Mouse (Mus musculus): ENCODE measurements around the gene Vmn1r218. TPM values are rescaled to one million over a fixed set of nuclear protein-coding genes. Genes with fewer than 3 reads are reported as not detected.
"Not testable (repeated sequence)": the region's sequence is repeated elsewhere in the genome, so short reads cannot be mapped to it uniquely, and the experiment has no call there.

Vmn1r218 gene
- total RNA-seq (2018; cell fraction: chromatin; rRNA removed): not detected
- not detected for total RNA-seq (2018; cell fraction: cytosol; rRNA removed)
- not detected for total RNA-seq (2018; cell fraction: nucleus; rRNA removed)
- polyA plus RNA-seq (2018): not detected in 3 replicates

- Histone ChIP-seq H3K36me3 (ENCODE audit: inconsistent target) (no peaks in the 10 kb centered on the region), H3K79me2 (ENCODE audit: inconsistent target) (no peaks in the 10 kb centered on the region), H3K27ac (no peak within 1 kb of the TSS), H3K4me3 (ENCODE audit: inconsistent target) (no peak within 1 kb of the TSS)
- 72% methylated on average over 3 of the region's 3 CpGs for WGBS (ENCODE audit: missing documents)
These were observed at the start of gene Vmn1r218 for GRCm38 (mm10) chr13:23133099-23133498. Vmn1r218 (plus strand) TSS chr13:23133155.

DNA sequence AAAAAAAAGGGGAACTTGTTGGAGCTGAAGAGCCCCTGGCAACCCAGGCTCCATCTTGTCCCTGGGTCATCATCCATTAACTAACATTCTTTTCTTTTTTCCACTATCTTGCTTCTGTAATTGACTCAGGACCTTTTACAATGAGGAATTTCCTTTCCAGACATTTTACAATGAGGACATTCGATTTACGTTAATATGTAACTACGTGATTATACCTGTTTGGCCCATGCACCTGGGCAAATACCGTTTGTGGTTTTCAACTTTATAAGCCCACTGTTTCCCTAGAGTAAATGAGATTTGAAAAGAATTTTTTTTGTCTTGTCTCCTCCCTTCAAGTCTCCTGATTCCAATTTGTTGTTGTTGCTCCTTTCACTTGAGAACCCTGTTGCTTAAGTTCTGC, 38.6 kb upstream of the Vmn1r218 start:
- 93% methylated on average over 4 of the region's 4 CpGs for WGBS (ENCODE audit: missing documents)
- Histone ChIP-seq H3K79me2 (ENCODE audit: inconsistent target) (no peaks in the 10 kb centered on the region), H3K4me3 (ENCODE audit: inconsistent target) (no peak overlapping the region), H3K36me3 (ENCODE audit: inconsistent target) (no peaks in the 10 kb centered on the region), H3K27ac (no peak overlapping the region)

DNA sequence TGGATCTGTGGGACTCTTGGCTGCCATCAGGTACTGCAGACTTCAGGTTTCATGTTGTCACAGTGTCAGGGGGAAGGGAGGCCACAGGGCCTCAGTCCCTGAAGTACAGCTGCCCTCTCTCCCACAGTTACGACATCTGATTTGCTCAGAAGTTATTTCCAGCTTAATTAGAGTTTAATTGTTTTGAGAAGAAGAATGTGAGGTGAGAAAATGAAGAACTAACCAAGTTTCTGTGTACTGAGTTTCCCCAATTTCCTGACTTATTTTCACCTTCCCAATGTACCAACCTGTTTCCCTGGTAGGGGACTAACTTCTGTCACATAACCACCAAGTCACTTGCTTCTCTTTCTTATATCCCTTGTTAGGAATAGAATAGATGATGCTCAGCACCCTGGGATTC, 14.8 kb upstream of the Vmn1r218 start, which contains the start of gene Vmn1r217:
Vmn1r217 (minus strand) TSS at position 101 of the 400 bp plus-strand sequence.
- H3K36me3 ChIP-seq (ENCODE audit: inconsistent target); H3K79me2 ChIP-seq (ENCODE audit: inconsistent target); H3K27ac ChIP-seq; H3K4me3 ChIP-seq (ENCODE audit: inconsistent target): not testable (repeated sequence)
- 81% methylated on average over 1 of the region's 1 CpGs for WGBS (ENCODE audit: missing documents)

DNA sequence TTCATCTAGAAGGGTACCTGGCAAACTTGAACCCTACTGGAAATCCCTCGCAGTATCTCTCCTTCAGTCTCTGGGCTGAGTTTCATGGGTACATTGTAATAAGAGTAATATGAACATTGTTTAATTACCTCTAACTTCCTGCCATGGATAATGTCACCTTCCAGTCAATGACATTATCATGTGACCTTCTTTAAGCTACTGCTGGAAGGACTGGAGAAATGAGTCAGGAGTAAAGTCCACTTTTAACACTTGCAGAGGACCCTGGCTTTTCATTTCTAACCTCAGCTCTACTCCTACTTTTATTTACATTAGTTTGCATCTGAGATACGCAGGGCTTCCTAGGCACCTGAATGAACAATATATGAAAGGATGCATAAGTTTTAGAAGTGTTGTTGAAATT, 12.3 kb upstream of the Vmn1r218 start:
- no peak overlapping the region for H3K27ac ChIP-seq
- WGBS (ENCODE audit: missing documents): 94% methylated on average over 2 of the region's 2 CpGs
- H3K4me3 ChIP-seq (ENCODE audit: inconsistent target): no peak overlapping the region
- H3K36me3 ChIP-seq (ENCODE audit: inconsistent target): no peaks in the 10 kb centered on the region
- H3K79me2 ChIP-seq (ENCODE audit: inconsistent target): no peaks in the 10 kb centered on the region

DNA sequence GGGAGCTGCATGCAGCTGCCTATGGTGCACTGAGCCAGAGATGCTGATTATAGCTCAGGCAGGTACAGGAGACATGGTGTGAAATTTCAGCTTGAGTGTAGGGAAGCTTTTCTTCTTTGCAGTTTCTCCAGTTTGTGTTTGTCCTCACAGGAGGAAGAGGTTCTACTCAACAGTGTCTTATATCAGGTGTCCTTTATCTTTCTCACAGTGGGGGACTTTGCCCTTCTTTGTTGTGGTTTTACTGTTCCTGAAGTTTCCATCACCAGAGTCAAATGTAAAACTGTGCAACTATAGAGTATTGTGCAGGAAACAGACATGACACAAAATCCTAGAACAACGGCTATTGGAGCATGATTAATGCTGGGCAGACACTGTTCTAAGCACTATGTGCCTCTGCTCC, 546 bp downstream of the Vmn1r218 start:
- 50% methylated on average over 1 of the region's 1 CpGs for WGBS (ENCODE audit: missing documents)
- Histone ChIP-seq H3K36me3 (ENCODE audit: inconsistent target) (no peaks in the 10 kb centered on the region), H3K27ac (no peak overlapping the region), H3K79me2 (ENCODE audit: inconsistent target) (no peaks in the 10 kb centered on the region), H3K4me3 (ENCODE audit: inconsistent target) (no peak overlapping the region)

GRCm38 (mm10) chr13:23138880-23139279, 5.9 kb downstream of the Vmn1r218 start:
- H3K36me3 ChIP-seq (ENCODE audit: inconsistent target): no peaks in the 10 kb centered on the region
- 85% methylated on average over 2 of the region's 2 CpGs for WGBS (ENCODE audit: missing documents)
- H3K27ac ChIP-seq: no peak overlapping the region
- H3K4me3 ChIP-seq (ENCODE audit: inconsistent target): no peak overlapping the region
- no peaks in the 10 kb centered on the region for H3K79me2 ChIP-seq (ENCODE audit: inconsistent target)

- Histone ChIP-seq H3K27ac (no peak overlapping the region), H3K4me3 (ENCODE audit: inconsistent target) (no peak overlapping the region), H3K79me2 (ENCODE audit: inconsistent target) (no peaks in the 10 kb centered on the region), H3K36me3 (ENCODE audit: inconsistent target) (no peaks in the 10 kb centered on the region)
- 65% methylated on average over 3 of the region's 3 CpGs for WGBS (ENCODE audit: missing documents)
These were observed 24.9 kb downstream of the Vmn1r218 start for GRCm38 (mm10) chr13:23157848-23158247.

GRCm38 (mm10) chr13:23159012-23159411, 26.1 kb downstream of the Vmn1r218 start, which contains the start of gene Vmn1r219:
Vmn1r219 (plus strand) TSS chr13:23159312.
- no peak within 1 kb of the TSS for H3K4me3 ChIP-seq (ENCODE audit: inconsistent target)
- 71% methylated on average over 4 of the region's 4 CpGs for WGBS (ENCODE audit: missing documents)
- no peaks in the 10 kb centered on the region for H3K79me2 ChIP-seq (ENCODE audit: inconsistent target)
- no peaks in the 10 kb centered on the region for H3K36me3 ChIP-seq (ENCODE audit: inconsistent target)
- no peak within 1 kb of the TSS for H3K27ac ChIP-seq

GRCm38 (mm10) chr13:23166471-23166870, 33.5 kb downstream of the Vmn1r218 start:
- not testable (repeated sequence) for H3K27ac ChIP-seq; H3K4me3 ChIP-seq (ENCODE audit: inconsistent target); H3K79me2 ChIP-seq (ENCODE audit: inconsistent target); H3K36me3 ChIP-seq (ENCODE audit: inconsistent target)
- 89% methylated on average over 4 of the region's 4 CpGs for WGBS (ENCODE audit: missing documents)

DNA sequence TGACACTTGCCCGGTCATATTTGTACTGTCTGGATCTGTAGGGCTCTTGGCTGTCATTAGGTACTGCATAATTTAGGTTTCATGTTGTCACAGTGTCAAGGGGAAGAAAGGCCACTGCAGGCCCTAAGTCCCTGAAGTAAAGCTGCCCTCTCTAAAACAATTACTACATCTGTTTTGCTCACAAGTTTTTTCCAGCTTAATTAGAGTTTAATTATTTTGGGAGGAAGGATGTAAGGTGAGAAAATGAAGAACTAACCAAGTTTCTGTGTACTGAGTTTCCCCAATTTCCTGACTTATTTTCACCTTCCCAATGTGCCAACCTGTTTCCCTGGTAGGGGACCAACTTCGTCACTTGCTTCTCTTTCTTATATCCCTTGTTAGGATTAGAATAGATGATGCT, 54.9 kb downstream of the Vmn1r218 start, which contains the start of gene Vmn1r220:
Vmn1r220 (minus strand) TSS at position 101 of the 400 bp plus-strand sequence.
- no peaks in the 10 kb centered on the region for H3K79me2 ChIP-seq (ENCODE audit: inconsistent target)
- no peak within 1 kb of the TSS for H3K4me3 ChIP-seq (ENCODE audit: inconsistent target)
- WGBS (ENCODE audit: missing documents): 88% methylated on average over 2 of the region's 2 CpGs
- no peak within 1 kb of the TSS for H3K27ac ChIP-seq
- H3K36me3 ChIP-seq (ENCODE audit: inconsistent target): no peaks in the 10 kb centered on the region

Other genes starting within 250 kb of the Vmn1r218 start
- gene Vmn1r212, start 248.9 kb upstream of the Vmn1r218 start, polyA plus RNA-seq (2018): not detected in 3 replicates
- not detected in 3 replicates for gene Vmn1r213, start 125.5 kb upstream of the Vmn1r218 start, polyA plus RNA-seq (2018)
- gene Vmn1r214, start 102.7 kb upstream of the Vmn1r218 start, polyA plus RNA-seq (2018): not detected in 3 replicates
- gene Vmn1r215, start 65.1 kb upstream of the Vmn1r218 start, polyA plus RNA-seq (2018): not detected in 3 replicates
- gene Vmn1r217, start 14.9 kb upstream of the Vmn1r218 start, polyA plus RNA-seq (2018): not detected in 3 replicates
- not detected in 3 replicates for gene Vmn1r219, start 26.2 kb downstream of the Vmn1r218 start, polyA plus RNA-seq (2018)
- not detected in 3 replicates for gene Vmn1r220, start 54.8 kb downstream of the Vmn1r218 start, polyA plus RNA-seq (2018)
- gene Vmn1r221, start 81.0 kb downstream of the Vmn1r218 start, polyA plus RNA-seq (2018): not detected in 3 replicates
- gene Vmn1r222, start 102.8 kb downstream of the Vmn1r218 start, polyA plus RNA-seq (2018): not detected in 3 replicates
- gene Vmn1r223, start 114.0 kb downstream of the Vmn1r218 start, polyA plus RNA-seq (2018): not detected in 3 replicates
- 12.3 to 19.9 TPM (median 12.8 TPM) in 3 replicates for gene Zfp322a, start 236.1 kb downstream of the Vmn1r218 start, polyA plus RNA-seq (2018)

Measured in macrophage (primary cell).